Mouse (Mus musculus) stomach, postnatal 0 days (tissue): ENCODE data around the gene Bcat1.

Experiments
- CTCF ChIP-seq: IDR thresholded peaks from 2 replicates; pipeline ENCODE4 v1.5.1; 2016; ENCODE audit warnings: antibody characterized with exemption, low read depth, mild to moderate bottlenecking, moderate library complexity
- EP300 ChIP-seq: optimal IDR thresholded peaks from 2 replicates; pipeline ENCODE3; 2016; ENCODE audit warnings: antibody characterized with exemption

- TF ChIP-seq CTCF = no peak
- TF ChIP-seq EP300 = no peak
These were observed 59.3 kb downstream of the Bcat1 start for GRCm38 (mm10) chr6:145016639-145017038.
